ENCODE assay signal across 15 mouse cellular contexts in the genomic region with DNA sequence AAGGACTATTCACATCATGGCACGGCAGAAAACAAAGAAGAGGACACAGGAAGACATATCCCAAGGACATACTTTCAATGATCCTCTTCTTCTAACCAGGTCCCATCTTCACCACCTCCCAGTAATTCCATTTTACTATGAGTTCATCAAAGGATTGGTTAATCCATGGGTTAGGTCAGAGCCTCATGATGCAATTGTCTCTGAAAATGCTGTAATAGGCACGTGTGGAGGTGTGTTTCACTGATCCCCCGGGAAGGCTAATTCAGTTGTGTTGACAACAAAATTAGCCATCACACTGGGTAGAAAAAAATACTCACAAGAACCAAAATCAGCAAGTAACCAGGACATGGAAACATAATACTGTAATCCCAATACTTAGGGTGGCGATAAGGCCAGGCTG. TPM values are rescaled to one million over a fixed set of nuclear protein-coding genes. Genes with fewer than 3 reads are reported as not detected.
"Had no signal": no experiment of that assay in that cellular context is flagged by ENCODE, and none has a peak within 500 bp of the region (broad histone marks: within the 10 kb centered on the region; RNA-seq: fewer than 3 reads in every experiment).

No protein-coding gene starts in this region.

- DNase-seq: kidney, adult 18-20 months; kidney, postnatal 4 days; liver, embryonic 13.5 days; lung, embryonic 14.5 days; lung, postnatal 10 days; thymus, postnatal 4 days had no signal

- H3K4me3 ChIP-seq: kidney, embryonic 15.5 days; layer of hippocampus, adult 2 months; limb, embryonic 12.5 days; liver, embryonic 13.5 days; midbrain, embryonic 13.5 days; neural tube, embryonic 15.5 days had no signal

- H3K9me3 ChIP-seq: kidney, embryonic 15.5 days; limb, embryonic 12.5 days; midbrain, embryonic 13.5 days; neural tube, embryonic 15.5 days had no signal

- ATAC-seq: midbrain, embryonic 13.5 days had no signal

- H3K4me2 ChIP-seq: kidney, embryonic 15.5 days; limb, embryonic 12.5 days; liver, embryonic 13.5 days; lung, embryonic 14.5 days; midbrain, embryonic 13.5 days; neural tube, embryonic 15.5 days had no signal

- H3K27me3 ChIP-seq: kidney, embryonic 15.5 days; limb, embryonic 12.5 days; liver, embryonic 13.5 days; midbrain, embryonic 13.5 days; neural tube, embryonic 15.5 days had no signal

- H3K9ac ChIP-seq: kidney, embryonic 15.5 days; limb, embryonic 12.5 days; liver, embryonic 13.5 days; lung, embryonic 14.5 days; midbrain, embryonic 13.5 days; neural tube, embryonic 15.5 days had no signal

- H3K27ac ChIP-seq: kidney, embryonic 15.5 days; layer of hippocampus, adult 2 months; limb, embryonic 12.5 days; liver, embryonic 13.5 days; midbrain, embryonic 13.5 days; neural tube, embryonic 15.5 days; stomach, postnatal 0 days had no signal

RNA-seq across cellular contexts. Expression of a gene that starts 28.8 kb away (rescaled TPM):
- total RNA-seq: layer of hippocampus, adult 2 months; layer of hippocampus, postnatal 10 days; midbrain, postnatal 0 days had no signal
- polyA plus RNA-seq: limb, embryonic 12.5 days; lung, embryonic 14.5 days; midbrain, embryonic 13.5 days; midbrain, postnatal 0 days; neural tube, embryonic 11.5 days; neural tube, embryonic 15.5 days had no signal

RNA-seq across cellular contexts. Expression of a gene that starts 32.2 kb away (rescaled TPM):
- total RNA-seq: layer of hippocampus, adult 2 months had no signal
- polyA plus RNA-seq: kidney, embryonic 15.5 days; limb, embryonic 12.5 days; midbrain, embryonic 13.5 days; midbrain, postnatal 0 days; neural tube, embryonic 11.5 days; neural tube, embryonic 15.5 days; stomach, postnatal 0 days had no signal
